Mouse (Mus musculus) spleen, adult 18-20 months (tissue): ENCODE measurements around the gene Alpl.
A peak's percentile ranks its signal among the peaks of the same experiment; 100 is the strongest.

Source experiments
- DNase-seq, 2 experiments: peaks; one replicate each; pipeline ENCODE4 v3.0.0; 2022; ENCODE audit warnings: mixed read lengths in 2 of 2

Gene Alpl

DNA sequence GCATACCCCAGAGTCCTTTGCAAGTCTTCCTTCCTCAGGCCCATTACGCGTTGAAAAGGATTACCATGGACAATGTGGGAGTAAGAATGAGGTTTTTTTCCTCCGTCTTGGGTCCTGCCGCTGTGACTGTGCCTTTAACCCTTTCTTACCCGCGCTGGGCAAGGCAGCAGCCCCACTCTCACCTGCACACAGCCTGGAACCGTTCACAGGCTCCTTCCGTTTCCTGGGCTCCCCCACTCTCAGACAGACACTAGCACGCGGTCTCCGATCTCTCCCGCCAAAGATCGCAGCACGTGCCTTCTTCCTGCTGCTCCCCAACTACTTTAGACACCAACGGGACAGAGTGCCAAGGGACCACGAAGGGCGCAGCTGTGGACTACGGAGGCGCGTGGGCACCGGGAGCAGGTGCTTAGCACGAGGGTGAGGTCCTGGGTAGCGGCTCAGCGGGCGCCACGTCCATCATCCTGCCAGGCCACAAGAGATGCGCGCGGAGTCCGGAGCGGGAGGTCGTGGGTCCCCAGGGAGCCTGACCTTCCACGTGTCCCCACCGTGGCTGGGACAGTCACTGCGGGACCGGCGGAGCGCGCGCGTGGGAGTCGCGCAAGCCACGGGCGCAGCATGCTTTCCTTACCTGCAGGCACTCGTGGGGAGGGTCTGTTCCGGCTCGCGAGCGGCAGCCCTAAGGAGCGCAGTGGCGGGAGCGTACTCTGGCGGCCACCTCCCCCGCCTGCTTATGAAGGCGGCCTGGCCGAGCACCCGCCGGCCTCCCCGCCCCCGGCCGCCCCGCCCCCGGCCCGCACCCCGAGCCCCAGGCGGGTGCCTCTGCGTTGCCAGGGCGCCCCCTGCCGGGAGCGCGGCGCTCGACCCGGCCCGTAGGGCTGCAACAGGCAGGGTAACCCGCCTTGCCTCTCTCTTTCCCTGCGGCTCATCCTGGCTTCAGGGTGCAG lies at the start of gene Alpl:
TSS of gene Alpl (minus strand) at position 774 of the 947 bp plus-strand sequence.
- peak; percentile 58 to 79 for DNase-seq

DNA sequence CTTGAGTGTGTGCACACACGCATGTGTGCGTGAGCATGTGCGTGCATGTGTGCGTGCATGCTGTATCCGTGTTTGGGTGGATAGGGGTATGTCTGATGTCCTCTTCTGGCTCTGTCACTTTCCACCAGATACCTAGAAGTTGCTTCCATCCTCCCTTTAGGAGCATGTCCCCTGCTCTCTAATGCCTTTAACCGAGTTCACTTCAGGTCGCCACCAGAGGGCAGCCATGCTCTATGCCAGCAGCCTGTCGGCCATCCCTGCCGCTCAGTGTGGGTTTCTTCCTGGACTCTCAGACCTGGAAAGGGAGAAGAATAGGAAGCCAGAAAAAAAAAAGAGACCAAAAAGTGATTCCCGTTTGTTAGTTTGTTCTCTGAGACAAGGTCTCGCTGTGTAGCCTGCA lies 48.5 kb upstream of the Alpl start:
- peak; percentile 45 to 73 for DNase-seq

DNA sequence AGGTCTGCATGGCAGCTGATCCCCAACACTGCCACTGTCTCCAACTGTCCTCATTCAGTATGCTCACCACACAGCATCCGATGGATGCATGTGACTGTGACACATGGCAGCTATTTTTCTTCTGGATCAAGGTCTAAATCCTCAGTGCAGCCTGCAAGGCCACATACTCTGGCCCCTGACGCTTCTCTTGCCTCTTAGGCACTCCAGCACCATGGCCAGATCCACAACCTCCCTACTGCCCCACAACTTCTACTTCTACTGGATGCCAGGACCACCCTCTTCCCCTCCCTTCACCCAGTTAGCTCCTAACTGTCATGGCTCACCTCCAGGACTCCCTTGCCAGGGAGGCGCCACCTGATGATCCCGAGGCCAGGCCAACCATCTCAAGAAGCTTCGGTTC lies 43.3 kb upstream of the Alpl start:
- DNase-seq = no peak

DNA sequence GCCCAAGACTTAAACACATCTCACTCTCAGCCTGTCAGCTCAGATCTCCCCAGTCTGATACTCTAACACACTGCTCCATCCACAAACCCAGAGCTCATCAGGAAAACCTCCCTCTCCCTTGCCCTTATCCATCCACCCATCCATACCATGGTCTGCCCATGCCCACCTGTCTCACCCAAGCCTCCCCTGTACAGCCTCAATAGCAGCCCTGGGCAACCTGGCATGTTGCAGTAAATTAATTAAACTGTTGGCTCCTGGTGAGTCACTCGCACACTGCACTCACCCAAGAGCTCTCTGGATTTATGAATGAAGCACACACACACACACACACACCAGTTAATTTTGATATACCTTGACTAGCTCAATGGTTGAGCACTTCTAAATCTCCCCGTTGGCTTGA lies 42.6 kb upstream of the Alpl start:
- DNase-seq = no peak

DNA sequence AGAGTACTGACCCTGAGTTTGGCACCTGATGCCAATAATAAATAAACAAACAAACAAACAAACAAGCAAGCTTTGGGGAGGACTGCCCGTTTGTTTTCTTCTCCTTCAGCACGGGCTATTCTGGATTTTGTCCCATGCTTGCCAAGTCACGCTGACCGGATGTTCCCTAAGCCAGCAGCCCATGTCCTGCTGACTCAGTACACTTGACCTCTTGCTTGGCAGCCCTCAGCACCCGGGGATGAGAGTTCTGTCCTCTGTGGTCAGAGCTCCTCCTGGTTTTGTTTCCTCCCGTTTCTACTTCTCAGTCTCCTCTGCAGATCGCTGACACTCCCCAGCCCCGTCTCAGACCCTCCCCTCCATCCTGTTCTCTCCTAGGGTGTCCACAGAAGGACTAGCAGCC lies 41.6 kb upstream of the Alpl start:
- DNase-seq = no peak

DNA sequence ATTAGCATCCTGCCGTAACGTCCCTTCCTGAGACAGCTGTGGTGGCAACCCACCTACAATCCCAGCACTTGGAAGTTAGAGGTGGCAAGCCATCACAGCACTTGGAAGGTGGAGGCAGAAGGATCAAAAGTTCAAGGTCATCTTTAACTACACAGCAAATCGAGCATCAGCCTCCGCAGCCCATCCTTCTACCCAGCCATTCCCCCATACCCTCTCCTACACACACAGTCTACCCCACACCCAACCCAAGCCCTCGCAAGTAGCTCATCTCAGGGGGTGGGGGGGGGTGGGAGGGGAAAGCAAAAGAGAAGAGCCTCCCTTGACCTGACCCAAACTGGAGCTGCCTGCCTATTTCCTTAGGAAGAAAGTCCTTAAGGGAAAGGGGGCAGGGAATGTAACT lies 40.6 kb upstream of the Alpl start:
- no peak for DNase-seq

DNA sequence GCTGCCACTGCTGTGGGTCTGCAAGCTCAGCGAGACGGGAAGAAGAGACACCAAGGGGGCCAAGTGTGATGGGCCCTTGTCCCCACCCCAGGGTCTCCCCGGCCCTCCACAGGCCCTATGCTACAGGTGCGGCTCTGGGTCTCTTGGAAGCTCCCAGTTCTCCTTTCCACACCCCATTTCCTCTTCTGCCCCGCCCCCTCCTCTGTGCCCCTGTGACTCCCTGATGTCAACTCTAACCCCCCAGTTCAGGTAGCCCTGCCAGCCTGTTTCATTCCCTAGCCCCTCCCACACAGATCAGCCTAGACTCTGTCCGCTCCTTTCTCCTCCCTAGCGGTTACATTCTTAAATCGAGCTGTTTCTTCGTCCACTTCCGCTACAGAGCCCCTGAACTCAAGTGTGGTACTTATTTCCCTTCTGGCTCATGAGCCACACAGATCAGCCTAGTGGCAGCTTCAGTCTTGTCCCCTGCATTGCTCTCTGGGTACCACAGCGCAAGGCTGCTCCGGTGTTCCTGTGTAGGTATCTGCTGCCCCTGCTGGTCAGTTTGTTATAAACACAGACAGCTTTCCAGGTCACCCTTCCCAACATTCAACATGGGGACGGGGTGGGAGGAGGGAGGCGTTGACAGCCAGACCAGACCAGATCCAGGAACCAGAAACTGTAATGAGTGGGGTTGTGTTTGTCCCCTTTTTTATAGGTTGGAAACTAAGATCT lies 39.6 kb upstream of the Alpl start:
- peak; percentile 37 to 61 for DNase-seq

DNA sequence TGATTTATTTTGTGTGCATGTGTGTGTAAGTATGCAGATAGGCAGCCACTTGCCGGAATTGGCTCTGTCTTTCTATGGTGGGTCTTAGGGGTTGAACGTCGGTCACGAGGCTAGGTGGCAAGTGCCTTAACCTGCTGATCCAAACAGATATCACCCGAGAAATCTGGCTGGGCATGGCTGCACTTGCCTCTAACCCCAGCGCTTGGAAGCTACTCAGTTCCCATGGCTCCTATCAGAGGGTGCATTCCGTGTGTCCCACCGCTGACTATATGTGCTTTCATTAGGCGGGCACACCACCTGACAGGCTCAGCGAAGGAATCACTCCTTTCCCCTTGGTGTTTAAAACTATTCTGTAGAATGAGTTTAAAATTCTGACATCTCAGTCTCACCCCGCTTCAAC lies 35.4 kb upstream of the Alpl start:
- no peak for DNase-seq

DNA sequence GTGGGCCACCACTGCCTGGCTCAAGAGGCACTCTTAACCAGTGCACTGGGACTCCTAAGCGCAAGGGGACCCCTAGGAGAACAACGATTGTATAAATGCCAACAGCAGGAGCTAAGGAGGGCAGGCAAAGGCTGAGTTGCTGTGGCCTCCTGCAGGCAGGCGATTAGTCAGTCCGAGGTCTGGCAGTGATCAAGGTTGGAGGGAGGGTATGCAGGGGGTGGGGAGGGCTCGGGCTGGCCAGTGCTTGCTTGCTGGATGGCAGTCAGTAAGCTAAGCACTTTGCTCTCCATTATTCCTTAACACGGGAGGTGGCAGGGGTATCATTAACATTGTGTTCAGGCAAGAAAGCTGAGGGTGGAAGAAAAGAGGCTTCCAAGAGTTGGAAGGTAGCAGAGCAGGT lies 34.2 kb upstream of the Alpl start:
- no peak for DNase-seq

DNA sequence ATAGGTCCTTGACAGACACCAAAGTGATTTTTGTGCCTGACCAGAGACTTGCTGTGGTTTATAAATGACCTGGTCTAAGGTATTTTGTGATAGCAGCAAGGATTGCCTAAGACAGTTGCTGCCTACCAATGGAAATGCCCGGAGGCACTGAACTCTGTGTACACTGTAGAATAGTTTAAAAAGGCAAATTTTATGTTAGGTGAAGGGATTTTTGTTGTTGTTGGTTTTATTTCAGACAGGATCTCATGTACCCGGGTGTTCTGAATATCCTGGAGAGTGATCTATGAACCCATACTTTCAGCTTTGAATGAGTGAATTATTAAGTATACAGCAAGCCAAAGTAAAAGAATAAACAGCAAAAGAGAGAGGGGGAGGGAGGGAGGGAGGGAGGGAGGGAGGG lies 28.7 kb upstream of the Alpl start:
- no peak for DNase-seq

DNA sequence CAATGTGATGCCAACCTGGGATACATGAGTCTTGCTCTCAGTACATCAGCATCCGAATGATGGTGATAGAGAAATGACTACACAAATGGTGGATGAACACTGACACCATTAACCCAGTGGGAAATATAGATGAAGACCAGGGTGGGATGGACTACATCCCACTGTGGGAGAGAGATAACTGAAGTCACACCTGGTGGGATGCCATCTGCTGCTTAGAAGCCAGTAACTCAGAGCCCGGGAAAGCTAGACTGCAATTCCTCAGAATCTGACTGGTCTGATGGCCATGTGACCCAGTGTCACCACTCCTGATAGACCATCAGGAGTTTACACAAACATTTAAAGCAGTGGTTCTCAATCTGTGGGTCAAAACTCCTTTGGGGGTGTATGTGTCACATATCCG lies 27.4 kb upstream of the Alpl start:
- DNase-seq = no peak

DNA sequence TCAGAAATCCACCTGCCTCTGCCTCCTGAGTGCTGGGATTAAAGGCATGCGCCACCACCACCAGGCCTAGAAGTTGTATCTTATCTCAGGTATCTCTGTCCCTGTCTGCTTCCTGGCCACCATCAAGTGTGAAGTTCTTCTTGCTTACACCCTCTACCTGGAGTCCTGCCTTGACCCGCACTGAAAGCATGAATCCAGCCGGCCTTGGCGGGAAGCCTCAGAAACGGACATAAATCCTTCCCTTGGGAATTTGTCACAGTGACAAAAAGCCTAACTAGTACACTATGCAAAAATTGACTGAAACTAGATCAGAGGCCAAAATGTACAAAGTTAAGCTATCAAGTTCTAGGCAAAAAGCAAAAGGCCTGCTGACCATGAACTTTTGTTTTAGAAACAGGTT lies 26.4 kb upstream of the Alpl start:
- no peak for DNase-seq

DNA sequence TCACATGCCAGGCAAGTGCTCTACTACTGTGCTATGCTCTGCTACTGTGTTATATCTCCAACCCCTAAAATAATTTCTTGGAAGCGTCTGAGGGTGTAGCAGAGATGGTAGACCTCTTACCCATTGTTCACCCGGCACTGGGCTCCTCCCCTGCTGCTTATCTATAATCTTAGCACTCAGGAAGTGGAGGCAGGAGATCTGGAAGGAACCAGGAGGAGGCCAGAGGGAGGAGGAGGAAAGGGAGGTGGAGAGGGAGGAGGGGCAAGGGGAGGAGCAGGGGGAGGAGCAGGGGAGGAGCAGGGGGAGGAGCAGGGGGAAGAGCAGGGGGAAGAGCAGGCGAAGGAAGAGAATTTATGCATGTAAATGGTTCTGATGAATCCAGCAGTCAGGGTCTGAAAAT lies 24.5 kb upstream of the Alpl start:
- no peak for DNase-seq

DNA sequence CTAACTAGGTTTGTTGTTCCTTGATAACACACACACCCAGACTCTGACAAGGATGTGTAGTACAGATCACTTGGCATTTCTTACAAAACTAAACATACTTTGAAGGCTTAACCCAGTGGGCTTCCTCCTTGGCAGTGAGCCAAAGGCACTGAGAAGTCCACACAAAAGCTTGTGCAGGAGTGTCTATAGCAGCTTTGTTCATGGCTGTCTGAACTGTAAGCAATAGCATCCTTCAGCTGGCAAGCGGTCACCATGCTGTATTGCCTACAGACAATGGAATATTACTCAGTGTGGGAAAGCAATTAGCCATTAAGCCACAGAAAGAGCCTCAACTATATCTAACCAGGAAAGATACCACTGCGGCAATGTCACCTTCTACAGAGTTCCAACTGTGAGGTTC lies 23.3 kb upstream of the Alpl start:
- DNase-seq = no peak

DNA sequence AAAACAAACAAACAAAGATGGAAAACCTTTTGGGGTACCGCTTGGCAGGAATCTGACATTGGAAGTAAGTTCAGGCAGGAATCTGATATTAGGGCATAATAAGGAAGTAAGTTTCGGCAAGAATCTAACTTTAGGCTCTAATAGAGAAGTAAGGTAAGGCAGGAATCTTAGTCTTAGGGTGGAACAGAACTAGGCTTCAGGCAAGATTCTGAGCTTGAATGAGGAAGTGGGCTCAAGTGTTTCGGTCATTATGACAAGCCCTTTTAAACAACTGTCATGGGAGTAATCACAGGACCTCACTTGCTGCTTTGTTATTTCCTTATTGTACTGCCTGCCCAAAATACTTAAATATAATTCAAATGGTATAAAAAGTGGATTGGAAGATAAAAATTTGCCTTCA lies 22.2 kb upstream of the Alpl start:
- DNase-seq = no peak

DNA sequence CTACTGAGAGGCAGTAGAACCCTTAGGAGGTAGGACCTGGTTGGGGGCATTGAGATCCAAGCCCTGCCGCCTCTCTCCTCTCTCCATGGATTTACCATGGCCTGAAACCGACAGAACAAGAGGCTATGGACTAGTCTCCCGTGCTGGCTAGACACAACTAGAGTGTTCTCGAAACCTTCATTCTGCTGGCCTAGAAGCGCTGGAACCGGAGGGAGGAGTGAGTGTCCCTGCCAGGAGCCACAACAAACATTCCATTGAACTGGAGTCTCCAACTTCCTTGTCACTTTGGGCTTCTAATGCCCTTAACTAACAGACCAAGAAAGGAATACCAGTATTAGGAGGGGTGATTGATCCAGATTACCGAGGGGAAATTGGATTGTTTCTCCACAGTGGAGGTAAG lies 20.0 kb upstream of the Alpl start:
- DNase-seq = no peak

DNA sequence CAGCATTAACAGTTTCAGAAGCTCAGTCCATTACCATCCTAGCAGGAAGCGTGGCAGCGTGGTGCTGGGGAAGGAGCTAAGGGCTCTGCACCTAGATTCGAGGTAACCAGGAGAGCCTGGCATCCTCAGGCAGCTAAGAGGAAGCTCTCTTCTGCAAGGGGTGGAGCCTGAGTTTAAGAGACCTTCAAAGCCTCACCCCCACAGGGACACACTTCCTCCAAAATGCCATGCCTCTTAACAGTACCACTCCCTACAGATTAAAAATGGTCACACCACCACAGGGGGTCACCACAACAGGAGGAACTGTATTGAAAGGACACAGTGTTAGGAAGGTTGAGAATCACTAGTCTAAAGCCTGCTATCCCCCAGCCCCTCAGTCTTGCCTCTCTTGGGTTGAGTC lies 19.3 kb upstream of the Alpl start:
- DNase-seq = no peak

DNA sequence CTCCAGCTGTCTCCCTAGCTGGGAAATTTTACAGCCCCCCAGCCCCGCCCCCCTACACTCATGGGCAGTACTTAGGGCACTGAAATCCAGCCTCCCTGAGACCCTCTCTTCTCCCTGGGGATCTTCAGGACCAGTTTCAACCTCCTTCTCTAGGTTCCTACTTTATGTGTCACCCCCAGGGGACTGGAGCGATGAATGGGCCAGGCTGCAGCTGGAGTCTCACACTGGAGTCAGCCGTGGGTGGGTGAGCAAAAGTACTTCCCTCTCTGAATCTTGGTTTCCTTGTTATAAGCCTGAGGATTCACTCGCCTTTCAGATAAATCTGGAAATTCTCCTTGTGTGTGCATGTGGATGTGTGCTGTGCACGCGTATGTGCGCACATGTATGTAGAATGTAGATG lies 18.0 kb upstream of the Alpl start:
- no peak for DNase-seq

DNA sequence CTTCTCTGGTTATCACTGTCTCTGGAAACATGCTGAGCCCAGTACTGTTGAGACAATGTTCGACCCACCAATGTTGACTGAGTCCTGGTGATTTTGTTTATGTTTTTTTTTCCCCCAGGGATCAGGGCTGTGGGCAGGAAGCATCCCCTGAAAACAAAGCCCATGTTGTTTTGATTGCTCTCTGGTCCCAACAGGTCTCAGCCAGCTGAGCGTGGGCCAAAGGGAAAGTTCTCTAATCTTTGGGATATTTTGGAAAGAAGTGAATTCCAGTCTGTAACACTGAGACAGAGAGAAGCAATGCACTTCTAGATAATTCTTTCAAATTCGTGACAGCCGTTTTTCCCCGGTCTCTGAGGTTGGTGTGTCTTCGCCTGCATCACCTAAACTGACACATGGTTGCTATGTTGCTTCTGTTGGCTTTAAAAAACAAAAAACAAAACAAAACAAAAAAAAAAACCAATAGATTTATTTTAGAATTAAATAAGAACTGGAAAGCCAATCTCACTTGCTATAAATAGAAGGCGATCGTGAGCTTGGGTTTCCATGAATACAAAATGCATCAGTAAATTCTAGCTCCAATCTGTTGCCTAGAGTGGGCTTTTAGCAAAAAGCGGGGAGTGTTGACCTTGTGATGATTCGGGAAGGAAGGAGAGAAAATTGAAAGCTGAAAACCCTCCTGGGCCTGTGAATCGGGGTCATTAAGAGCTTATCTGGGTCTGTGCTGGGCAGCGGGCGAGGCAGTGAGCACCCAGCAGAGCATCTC lies 16.9 kb upstream of the Alpl start:
- no peak for DNase-seq

DNA sequence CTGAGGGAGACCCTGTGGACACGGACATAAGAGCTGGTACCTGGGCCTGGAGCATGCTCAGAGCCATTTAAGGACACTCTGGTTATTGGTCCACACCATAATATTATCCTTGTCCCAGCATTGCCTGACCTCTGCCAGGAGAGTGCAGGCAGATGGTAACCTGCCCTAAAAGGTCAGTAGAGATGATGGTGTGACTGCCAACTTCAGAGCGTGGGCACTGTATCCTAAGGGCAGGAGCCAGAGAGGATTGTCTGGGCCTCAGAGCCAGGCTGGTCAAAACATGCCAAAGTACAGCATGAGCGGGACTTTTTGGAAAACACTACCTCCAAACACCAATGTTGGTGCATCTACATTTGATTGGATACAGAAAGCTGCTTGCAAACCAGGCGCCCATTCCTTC lies 13.8 kb upstream of the Alpl start:
- no peak for DNase-seq

DNA sequence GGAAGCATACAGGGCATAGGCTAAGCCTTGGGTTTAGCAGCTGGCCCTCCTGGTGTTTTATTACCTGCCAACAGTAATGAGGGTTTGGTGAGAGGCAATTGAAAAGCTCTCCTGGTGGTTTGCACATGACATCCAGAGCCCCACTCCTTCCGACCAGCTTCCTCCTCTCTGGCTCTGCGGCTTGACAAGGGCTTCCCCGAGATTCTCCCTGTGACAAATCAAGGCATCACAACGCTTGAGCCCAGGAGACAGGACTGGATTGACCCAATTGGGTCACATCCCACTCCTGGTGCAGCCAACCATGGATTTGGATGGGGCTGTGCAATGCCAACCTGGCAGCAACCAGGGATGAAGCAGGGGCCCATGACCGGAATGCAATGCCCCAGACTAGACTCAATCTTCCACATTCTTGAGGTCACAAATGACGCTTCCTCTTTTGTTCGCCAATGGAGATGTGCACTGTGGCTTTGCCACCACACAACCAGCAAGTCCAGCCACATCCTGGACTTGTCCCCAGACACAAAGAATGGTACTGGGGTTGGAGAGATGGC lies 11.2 kb upstream of the Alpl start:
- no peak for DNase-seq

DNA sequence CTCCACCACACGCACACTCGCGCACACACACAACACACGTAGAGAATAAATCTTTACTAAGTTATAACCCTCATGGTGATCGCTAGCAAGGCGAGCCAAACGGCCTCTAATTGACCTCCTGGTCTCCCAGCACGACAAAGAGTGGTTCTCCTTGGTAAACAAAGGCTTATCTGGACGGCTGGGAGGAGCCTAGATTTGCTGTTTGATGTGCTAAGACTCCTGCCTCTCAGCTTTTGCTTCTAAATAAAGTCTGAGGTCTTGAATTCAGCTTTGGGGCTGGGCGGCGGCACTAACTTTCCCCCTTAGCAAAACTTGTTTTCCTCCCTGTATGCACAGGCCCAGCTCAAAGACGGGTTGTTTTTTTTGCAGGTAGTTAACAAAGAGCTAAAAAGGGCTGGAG lies 5.0 kb upstream of the Alpl start:
- no peak for DNase-seq

DNA sequence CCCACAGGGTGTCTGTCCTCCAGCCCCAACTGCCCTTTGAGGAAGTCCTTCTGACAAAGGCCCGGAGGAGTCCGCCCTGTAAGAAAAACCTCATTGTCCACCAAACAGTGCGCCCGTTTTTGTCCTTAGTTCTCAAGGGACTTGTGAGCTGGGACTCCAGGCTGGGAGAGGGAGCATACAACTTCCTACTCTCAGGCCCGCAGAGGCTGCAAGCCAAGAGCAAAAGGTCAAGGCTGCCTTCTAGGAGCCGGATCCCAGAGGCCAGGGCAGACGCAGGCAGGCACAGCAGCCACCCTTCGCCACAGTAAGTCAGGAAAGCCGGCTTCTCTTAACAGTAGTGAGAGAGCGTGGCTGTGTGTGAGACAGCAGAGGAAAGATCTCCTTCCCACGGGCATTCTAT lies 4.1 kb upstream of the Alpl start:
- DNase-seq = no peak
